ENCODE assay signal across 9 mouse cellular contexts in genomic region chr17:43606704-43607103, GRCm38 (mm10). TPM values are rescaled to one million over a fixed set of nuclear protein-coding genes. Genes with fewer than 3 reads are reported as not detected.
DNase-seq lines count a peak whose midpoint lies in the region; ATAC-seq and TF ChIP-seq lines count a peak whose summit lies in the region.
"Had no signal": no experiment of that assay in that cellular context is flagged by ENCODE, and none has a peak within 500 bp of the region (broad histone marks: within the 10 kb centered on the region; RNA-seq: fewer than 3 reads in every experiment).

No protein-coding gene starts in this region.

- WGBS in heart, embryonic 12.5 days = 7% methylated on average over 3 of the region's 3 CpGs
- WGBS in forebrain, embryonic 11.5 days = 15% methylated on average over 3 of the region's 3 CpGs
- WGBS in hindbrain, postnatal 0 days = 15% methylated on average over 3 of the region's 3 CpGs
- 16% methylated on average over 3 of the region's 3 CpGs for WGBS in stomach, postnatal 0 days

- H3K27me3 ChIP-seq in heart, embryonic 12.5 days (replicated peaks) = 0 out of 2 replicates have a peak, but pooled peaks cover 3% of the 10 kb centered on the region
- no peaks in the 10 kb centered on the region for H3K27me3 ChIP-seq in forebrain, embryonic 11.5 days (ENCODE audit: control insufficient read depth, insufficient read depth, low read length)
- no peaks in the 10 kb centered on the region for H3K27me3 ChIP-seq in hindbrain, postnatal 0 days (ENCODE audit: insufficient read depth, low read length)
- no peaks in the 10 kb centered on the region for H3K27me3 ChIP-seq in stomach, postnatal 0 days (ENCODE audit: control insufficient read depth, insufficient read depth, low read length)

- H3K9ac ChIP-seq in heart, embryonic 12.5 days = no peak overlapping the region
- no peak overlapping the region for H3K9ac ChIP-seq in forebrain, embryonic 11.5 days (ENCODE audit: low read length)
- H3K9ac ChIP-seq in hindbrain, postnatal 0 days (replicated peaks; ENCODE audit: low read length) = no peak overlapping the region
- H3K9ac ChIP-seq in stomach, postnatal 0 days (ENCODE audit: low read length) = no peak overlapping the region

- no peaks in the 10 kb centered on the region for H3K4me1 ChIP-seq in heart, embryonic 12.5 days (replicated peaks)
- no peaks in the 10 kb centered on the region for H3K4me1 ChIP-seq in forebrain, embryonic 11.5 days (replicated peaks; ENCODE audit: control insufficient read depth, insufficient read depth, low read length)
- H3K4me1 ChIP-seq in hindbrain, postnatal 0 days (ENCODE audit: insufficient read depth, low read length) = no peaks in the 10 kb centered on the region
- H3K4me1 ChIP-seq in stomach, postnatal 0 days (replicated peaks; ENCODE audit: control insufficient read depth, insufficient read depth) = no peaks in the 10 kb centered on the region

- TF ChIP-seq EP300 in stomach, postnatal 0 days (optimal IDR thresholded peaks at IDR 0.05) = no peak

- ATAC-seq in heart, embryonic 12.5 days (ENCODE audit: insufficient number of reproducible peaks, low FRiP score) = no peak
- ATAC-seq in forebrain, embryonic 11.5 days (replicated peaks; ENCODE audit: low FRiP score) = 0 out of 2 replicates have a peak, but pooled peaks have one; percentile 15
- ATAC-seq in hindbrain, postnatal 0 days = peak; percentile 53; the same call in 1 of the 2 replicates
- no peak for ATAC-seq in stomach, postnatal 0 days (ENCODE audit: low FRiP score, low TSS enrichment)

- TF ChIP-seq CTCF in hindbrain, postnatal 0 days (IDR thresholded peaks at IDR 0.05; ENCODE audit: low read depth) = peak; percentile 92
- peak; percentile 97 for TF ChIP-seq CTCF in stomach, postnatal 0 days (IDR thresholded peaks at IDR 0.05; ENCODE audit: low read depth)

- H3K36me3 ChIP-seq in heart, embryonic 12.5 days = no peaks in the 10 kb centered on the region
- H3K36me3 ChIP-seq in forebrain, embryonic 11.5 days (ENCODE audit: control insufficient read depth, insufficient read depth, low read length) = no peaks in the 10 kb centered on the region
- H3K36me3 ChIP-seq in hindbrain, postnatal 0 days (ENCODE audit: insufficient read depth, low read length) = no peaks in the 10 kb centered on the region
- no peaks in the 10 kb centered on the region for H3K36me3 ChIP-seq in stomach, postnatal 0 days (ENCODE audit: control insufficient read depth, insufficient read depth, low read length)

- H3K4me2 ChIP-seq in heart, embryonic 12.5 days = no peak overlapping the region
- no peak overlapping the region for H3K4me2 ChIP-seq in forebrain, embryonic 11.5 days (ENCODE audit: low read depth, low read length, severe bottlenecking)
- no peak overlapping the region for H3K4me2 ChIP-seq in hindbrain, postnatal 0 days (ENCODE audit: low read depth, low read length)
- no peak overlapping the region for H3K4me2 ChIP-seq in stomach, postnatal 0 days (replicated peaks; ENCODE audit: low read depth)

- no peak overlapping the region for H3K27ac ChIP-seq in heart, embryonic 12.5 days (ENCODE audit: poor library complexity, severe bottlenecking)
- H3K27ac ChIP-seq in forebrain, embryonic 11.5 days (ENCODE audit: low read depth, low read length) = no peak overlapping the region
- no peak overlapping the region for H3K27ac ChIP-seq in hindbrain, postnatal 0 days
- H3K27ac ChIP-seq in stomach, postnatal 0 days (replicated peaks) = no peak overlapping the region

- intact Hi-C loops in left cerebral cortex, postnatal 10 days (cut with DNase I) = loop anchor here (2.0 to 5.0 kb wide), 2 partner anchors 88 to 339 kb away; no protein-coding TSS in a partner anchor

- peak; percentile 59 to 87 for DNase-seq in heart, adult 18-20 months
- peak; percentile 24 to 56 for DNase-seq in adrenal gland, postnatal 4 days (ENCODE audit: low spot score in 2 of 2)
- DNase-seq in forebrain, embryonic 11.5 days (ENCODE audit: low spot score) = peak; percentile 87
- peak; percentile 73 for DNase-seq in hindbrain, postnatal 0 days (ENCODE audit: low spot score)
- DNase-seq in left cerebral cortex, postnatal 10 days (ENCODE audit: extremely low spot score in 1 of 2, low spot score in 2 of 2) = peak; percentile 28 to 64
- DNase-seq in monocyte, adult 2 months (ENCODE audit: low read depth in 1 of 2, low spot score in 2 of 2) = peak; percentile 63 to 79
- peak; percentile 74 for DNase-seq in stomach, postnatal 0 days (ENCODE audit: low spot score)

- no peak overlapping the region for H3K4me3 ChIP-seq in heart, embryonic 12.5 days
- no peak overlapping the region for H3K4me3 ChIP-seq in forebrain, embryonic 11.5 days (ENCODE audit: low read depth, low read length)
- H3K4me3 ChIP-seq in hindbrain, postnatal 0 days (ENCODE audit: low read length) = no peak overlapping the region
- H3K4me3 ChIP-seq in stomach, postnatal 0 days (ENCODE audit: low read depth, low read length) = no peak overlapping the region
- H3K4me3 ChIP-seq: myocyte had no signal

- H3K9me3 ChIP-seq in heart, embryonic 12.5 days (replicated peaks) = no peaks in the 10 kb centered on the region
- H3K9me3 ChIP-seq in forebrain, embryonic 11.5 days (ENCODE audit: control insufficient read depth, low read length) = no peaks in the 10 kb centered on the region
- no peaks in the 10 kb centered on the region for H3K9me3 ChIP-seq in hindbrain, postnatal 0 days (ENCODE audit: low read length)
- H3K9me3 ChIP-seq in stomach, postnatal 0 days (ENCODE audit: control insufficient read depth, low read length) = no peaks in the 10 kb centered on the region

RNA-seq across cellular contexts. Expression of gene Tdrd6, which starts 23.4 kb away (rescaled TPM):
- not detected for total RNA-seq in heart, adult 18-20 months (2021)
- polyA plus RNA-seq in heart, embryonic 12.5 days (2016; fragmentation: Nextera tagmentation; extraction: Ambion mirVana) = 0.04 TPM in 1 of 2 replicates, not detected in the other
- under 1 TPM; 0.06 to 0.11 TPM for total RNA-seq in adrenal gland, postnatal 4 days (2021)
- 0.04 and 0.19 TPM in 2 replicates for polyA plus RNA-seq in forebrain, embryonic 11.5 days (2014; fragmentation: Nextera tagmentation; extraction: Ambion mirVana)
- 1.6 and 3.5 TPM in 2 replicates for total RNA-seq in hindbrain, postnatal 0 days (2014; rRNA removed)
- 0.43 and 0.79 TPM in 2 replicates for polyA plus RNA-seq in hindbrain, postnatal 0 days (2015; fragmentation: Nextera tagmentation; extraction: Ambion mirVana)
- 1 to 10 TPM; 1.4 to 2.2 TPM for total RNA-seq in left cerebral cortex, postnatal 10 days (2021)
- polyA plus RNA-seq in stomach, postnatal 0 days (2015; fragmentation: Nextera tagmentation; extraction: Ambion mirVana) = 0.08 TPM in 1 of 2 replicates, not detected in the other

RNA-seq across cellular contexts. Expression of gene Pla2g7, which starts 38.8 kb away (rescaled TPM):
- total RNA-seq in heart, adult 18-20 months (2021) = 1 to 10 TPM; 4.3 to 8.0 TPM
- 12.4 and 13.1 TPM in 2 replicates for polyA plus RNA-seq in heart, embryonic 12.5 days (2016; fragmentation: Nextera tagmentation; extraction: Ambion mirVana)
- total RNA-seq in adrenal gland, postnatal 4 days (2021) = 10 to 100 TPM; 14.0 to 15.6 TPM
- polyA plus RNA-seq in forebrain, embryonic 11.5 days (2014; fragmentation: Nextera tagmentation; extraction: Ambion mirVana) = 2.9 and 3.3 TPM in 2 replicates
- total RNA-seq in hindbrain, postnatal 0 days (2014; rRNA removed) = 114 and 115 TPM in 2 replicates
- polyA plus RNA-seq in hindbrain, postnatal 0 days (2015; fragmentation: Nextera tagmentation; extraction: Ambion mirVana) = 313 and 342 TPM in 2 replicates
- total RNA-seq in left cerebral cortex, postnatal 10 days (2021) = 10 to 100 TPM; 48.4 to 51.9 TPM
- polyA plus RNA-seq in stomach, postnatal 0 days (2015; fragmentation: Nextera tagmentation; extraction: Ambion mirVana) = 9.1 and 9.6 TPM in 2 replicates

Comparison
In these comparisons a context has a peak if more than half of its experiments do, and no peak if none do; other contexts are left out.
1. ATAC-seq: peak in forebrain, embryonic 11.5 days (single experiment) and hindbrain, postnatal 0 days (single experiment); none in heart, embryonic 12.5 days (single experiment) and stomach, postnatal 0 days (single experiment).
2. Peak in every context shown above with its lines, with median percentiles within 50 percentile points of each other: DNase-seq.